Mouse (Mus musculus): ENCODE measurements around the gene Rabgap1l. TPM values are rescaled to one million over a fixed set of nuclear protein-coding genes. Genes with fewer than 3 reads are reported as not detected.
"Not testable (repeated sequence)": the region's sequence is repeated elsewhere in the genome, so short reads cannot be mapped to it uniquely, and the experiment has no call there.

The Rabgap1l gene
- total RNA-seq, 2 experiments from 2014 or later: 124 to 126 TPM

DNA sequence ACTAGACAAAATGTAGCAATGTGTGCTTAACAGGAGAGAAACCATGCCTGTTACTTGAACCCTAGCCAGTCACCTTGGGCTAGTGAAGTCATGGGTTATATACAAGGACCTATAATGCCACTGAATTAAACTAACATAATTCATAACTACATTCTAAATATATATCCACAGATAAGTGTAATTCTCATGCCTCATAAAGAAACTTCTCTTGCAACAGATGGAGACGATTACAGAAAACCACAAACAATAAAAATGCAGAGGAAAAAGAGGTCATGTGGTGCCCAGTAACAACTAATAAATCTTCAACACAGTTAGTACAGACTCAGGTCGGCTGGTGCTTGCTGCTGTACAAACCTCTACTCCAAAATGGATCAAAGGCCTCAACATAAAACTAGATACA, 174.8 kb downstream of the Rabgap1l start:
- ATAC-seq (replicated peaks; ENCODE audit: low FRiP score, poor library complexity, severe bottlenecking): no peak

DNA sequence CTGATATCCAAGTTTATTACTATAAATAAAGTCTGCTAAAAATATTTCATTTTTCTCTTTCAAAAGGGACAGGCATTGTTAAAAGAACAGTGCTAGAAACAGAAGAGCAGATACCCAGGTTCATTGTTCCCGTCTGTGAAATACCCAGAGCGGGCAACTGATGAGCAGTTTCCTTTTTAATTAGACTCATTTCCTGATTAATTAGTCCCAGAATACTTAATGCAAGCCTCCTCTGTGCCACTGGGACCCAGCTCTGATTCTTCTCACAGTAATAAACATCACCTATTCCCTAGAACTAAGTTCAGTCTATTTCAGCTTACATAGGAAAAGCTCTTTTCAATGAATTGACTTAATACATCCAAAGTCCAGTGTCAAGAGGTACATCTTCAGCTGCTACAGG, 186.6 kb downstream of the Rabgap1l start:
- ATAC-seq (replicated peaks; ENCODE audit: low FRiP score, poor library complexity, severe bottlenecking): no peak

DNA sequence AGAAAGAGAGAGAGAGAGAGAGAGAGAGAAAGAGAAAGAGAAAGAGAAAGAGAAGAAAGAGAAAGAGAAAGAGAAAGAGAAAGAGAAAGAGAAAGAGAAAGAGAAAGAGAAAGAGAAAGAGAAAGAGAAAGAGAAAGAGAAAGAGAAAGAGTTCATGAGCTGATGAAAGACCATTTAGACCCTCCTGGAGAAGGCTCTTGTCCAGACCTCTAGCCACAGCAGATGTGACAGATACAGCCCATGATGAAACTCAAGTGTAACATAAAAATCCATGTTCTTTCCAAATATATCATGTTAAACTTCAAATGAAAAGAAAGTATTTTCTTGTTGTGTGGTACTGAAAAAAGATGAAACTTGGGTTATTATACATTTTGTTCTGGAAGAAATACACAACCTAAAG, 189.7 kb downstream of the Rabgap1l start:
- not testable (repeated sequence) for ATAC-seq (replicated peaks; ENCODE audit: low FRiP score, poor library complexity, severe bottlenecking)

DNA sequence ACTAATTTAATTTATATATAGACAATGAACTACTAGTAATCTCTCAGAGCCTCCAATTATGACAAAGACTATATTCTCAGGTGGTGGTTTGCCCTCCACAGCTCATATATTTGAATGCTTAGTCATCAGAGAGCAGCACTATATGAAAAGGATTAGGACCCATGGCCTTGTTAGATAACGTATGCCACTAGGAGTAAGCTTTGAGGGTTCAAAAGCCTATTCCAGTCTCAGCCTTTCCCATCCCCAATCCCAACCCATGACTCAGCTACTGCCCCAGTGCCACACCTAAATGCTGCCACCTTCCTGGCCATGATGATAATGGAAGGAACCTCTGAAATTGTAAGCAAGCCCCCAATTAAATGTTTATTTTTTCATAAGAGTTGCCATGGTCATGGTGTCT, 195.6 kb downstream of the Rabgap1l start:
- no peak for ATAC-seq (replicated peaks; ENCODE audit: low FRiP score, poor library complexity, severe bottlenecking)

DNA sequence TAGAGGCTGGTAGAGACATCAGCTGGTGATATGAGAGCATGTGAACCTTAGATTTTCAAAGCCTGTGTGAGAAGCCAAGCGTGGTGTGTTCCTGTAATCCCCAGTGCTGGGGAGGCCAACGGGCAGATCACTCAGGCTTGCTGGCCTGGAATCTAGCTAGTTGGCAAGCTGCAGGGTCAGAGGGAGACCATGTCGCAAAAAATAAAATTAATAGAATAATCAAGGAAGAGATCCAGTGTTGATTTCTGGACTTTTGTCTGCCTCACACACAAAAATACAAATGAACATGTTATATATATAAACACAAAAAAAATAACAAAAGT, 196.1 kb downstream of the Rabgap1l start:
- ATAC-seq (replicated peaks; ENCODE audit: low FRiP score, poor library complexity, severe bottlenecking): no peak

DNA sequence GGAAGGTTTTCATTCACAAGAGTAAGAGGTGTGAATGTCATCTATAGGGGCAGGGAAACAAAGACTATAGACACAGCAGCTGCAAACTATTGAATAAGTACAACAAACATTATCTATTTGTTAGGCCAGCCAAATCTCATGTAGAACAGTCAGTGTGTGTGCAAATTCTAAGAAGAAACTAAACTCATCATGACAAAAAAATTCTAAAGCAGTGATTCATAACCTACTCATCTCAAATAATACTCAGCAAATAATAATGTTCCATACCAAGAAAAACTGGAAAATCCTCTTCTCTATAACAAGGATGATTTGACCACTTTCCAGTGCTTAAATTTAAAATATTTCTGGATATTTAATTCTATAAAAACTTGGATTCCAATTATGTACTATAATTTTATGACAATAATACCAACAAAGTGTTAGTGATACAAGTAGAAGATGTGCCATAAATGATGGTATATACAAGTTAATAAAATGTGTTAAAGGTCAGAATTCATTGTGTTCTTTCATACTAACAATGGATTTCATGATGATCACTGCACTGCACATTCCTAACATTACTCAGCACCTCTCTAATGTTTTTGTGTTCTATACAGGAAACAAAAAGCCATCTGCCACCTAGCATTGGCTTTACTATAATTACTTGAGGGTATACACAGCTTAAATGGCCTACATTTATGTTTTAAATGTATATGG, 196.6 kb downstream of the Rabgap1l start:
- ATAC-seq (replicated peaks; ENCODE audit: low FRiP score, poor library complexity, severe bottlenecking): no peak

DNA sequence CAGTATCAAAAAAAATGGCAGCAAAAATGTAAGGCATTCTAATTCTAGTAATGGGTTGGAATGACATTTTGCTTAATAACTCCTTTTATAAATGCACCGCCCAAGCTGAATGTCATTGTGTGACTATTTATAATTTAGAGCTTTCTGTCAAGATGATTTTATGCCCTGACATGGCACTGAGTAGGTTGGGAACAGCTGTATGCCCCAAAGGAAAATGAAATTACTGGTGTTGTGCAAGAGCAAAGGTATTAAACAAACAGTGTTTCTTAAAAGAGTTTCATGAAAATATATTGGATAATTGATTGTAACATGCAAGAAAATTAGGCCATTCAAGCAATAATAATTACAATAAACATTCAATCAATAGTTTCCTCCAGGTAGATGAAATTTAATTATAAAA, 198.4 kb downstream of the Rabgap1l start:
- ATAC-seq (replicated peaks; ENCODE audit: low FRiP score, poor library complexity, severe bottlenecking): no peak

DNA sequence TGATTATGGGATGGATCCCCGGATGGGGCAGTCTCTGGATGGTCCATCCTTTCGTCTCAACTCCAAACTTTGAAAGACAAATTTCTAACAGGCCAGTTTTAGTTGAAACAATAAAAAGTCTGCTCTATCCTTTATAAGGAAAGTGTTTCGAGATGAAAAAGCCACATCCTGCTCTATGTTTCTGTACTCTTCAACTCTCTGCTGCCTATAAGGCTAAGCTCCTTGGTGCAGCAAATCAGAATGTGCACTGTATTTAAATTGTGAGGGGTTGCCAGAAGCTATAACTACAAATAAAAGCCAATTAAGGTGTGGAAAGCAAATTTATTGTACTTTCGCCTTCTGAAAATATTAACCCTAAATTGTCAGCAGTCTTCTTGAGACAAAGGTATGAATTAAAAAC, 198.9 kb downstream of the Rabgap1l start:
- no peak for ATAC-seq (replicated peaks; ENCODE audit: low FRiP score, poor library complexity, severe bottlenecking)

DNA sequence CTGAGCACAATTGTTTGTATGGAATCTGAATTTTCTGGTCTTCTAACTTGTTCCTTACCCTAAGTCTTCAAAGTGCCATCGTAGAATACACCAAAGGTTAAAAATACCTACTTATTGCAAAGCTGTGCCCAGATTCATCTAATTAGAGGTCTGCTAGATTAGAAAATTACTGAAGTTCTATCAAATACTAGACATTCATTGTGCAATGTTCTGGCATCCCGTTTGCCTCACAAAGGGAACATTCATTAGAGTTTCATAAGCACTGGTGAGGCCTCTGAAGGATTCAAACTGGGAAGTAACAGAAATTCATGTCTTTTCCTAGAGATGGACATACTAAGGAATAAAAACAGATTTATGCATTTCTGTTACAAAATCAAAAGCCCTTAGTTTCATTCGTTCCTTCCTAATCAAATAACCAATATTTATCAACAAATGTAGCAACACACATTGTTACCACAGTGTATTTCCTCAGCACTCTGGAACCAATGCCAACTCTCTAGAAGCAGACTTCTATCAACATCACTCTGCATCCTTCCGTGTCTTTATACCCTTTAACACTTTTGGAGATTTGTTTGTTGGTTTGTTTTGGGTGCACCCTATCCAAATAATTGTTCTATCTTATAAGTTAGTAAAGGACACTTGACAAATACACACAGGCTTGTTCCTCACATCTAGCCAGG, 204.0 kb downstream of the Rabgap1l start:
- ATAC-seq (replicated peaks; ENCODE audit: low FRiP score, poor library complexity, severe bottlenecking): no peak

GRCm38 (mm10) chr1:160579309-160580233, 213.4 kb downstream of the Rabgap1l start:
- no peak for ATAC-seq (replicated peaks; ENCODE audit: low FRiP score, poor library complexity, severe bottlenecking)

GRCm38 (mm10) chr1:160576124-160576523, 216.9 kb downstream of the Rabgap1l start:
- ATAC-seq (replicated peaks; ENCODE audit: low FRiP score, poor library complexity, severe bottlenecking): no peak

GRCm38 (mm10) chr1:160574039-160574438, 219.0 kb downstream of the Rabgap1l start:
- no peak for ATAC-seq (replicated peaks; ENCODE audit: low FRiP score, poor library complexity, severe bottlenecking)

GRCm38 (mm10) chr1:160566458-160566857, 226.6 kb downstream of the Rabgap1l start:
- ATAC-seq (replicated peaks; ENCODE audit: low FRiP score, poor library complexity, severe bottlenecking): no peak

- peak; percentile 71; the same call in 1 of the 2 replicates for ATAC-seq (replicated peaks; ENCODE audit: low FRiP score, poor library complexity, severe bottlenecking)
Measured at GRCm38 (mm10) chr1:160561381-160561780, 231.6 kb downstream of the Rabgap1l start.

DNA sequence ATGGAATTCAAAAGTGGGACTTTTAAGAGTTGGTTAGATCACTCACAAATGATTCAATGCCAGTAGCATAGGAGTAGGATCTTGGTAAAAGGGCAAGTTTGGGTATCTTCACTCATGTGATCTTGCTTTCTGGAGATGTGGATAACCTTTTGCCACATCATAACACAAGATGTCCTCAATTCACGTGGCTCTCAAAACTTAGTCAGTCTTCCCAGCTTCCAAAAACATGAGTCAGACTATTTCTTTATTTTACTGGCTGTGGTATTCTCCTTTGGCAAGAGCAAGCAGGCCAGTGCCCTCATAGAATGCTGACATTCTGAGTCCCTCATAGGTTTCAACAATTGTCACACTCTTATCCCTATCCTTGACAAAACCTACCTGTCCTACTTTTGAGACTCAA, 242.4 kb downstream of the Rabgap1l start:
- ATAC-seq (replicated peaks; ENCODE audit: low FRiP score, poor library complexity, severe bottlenecking): no peak

DNA sequence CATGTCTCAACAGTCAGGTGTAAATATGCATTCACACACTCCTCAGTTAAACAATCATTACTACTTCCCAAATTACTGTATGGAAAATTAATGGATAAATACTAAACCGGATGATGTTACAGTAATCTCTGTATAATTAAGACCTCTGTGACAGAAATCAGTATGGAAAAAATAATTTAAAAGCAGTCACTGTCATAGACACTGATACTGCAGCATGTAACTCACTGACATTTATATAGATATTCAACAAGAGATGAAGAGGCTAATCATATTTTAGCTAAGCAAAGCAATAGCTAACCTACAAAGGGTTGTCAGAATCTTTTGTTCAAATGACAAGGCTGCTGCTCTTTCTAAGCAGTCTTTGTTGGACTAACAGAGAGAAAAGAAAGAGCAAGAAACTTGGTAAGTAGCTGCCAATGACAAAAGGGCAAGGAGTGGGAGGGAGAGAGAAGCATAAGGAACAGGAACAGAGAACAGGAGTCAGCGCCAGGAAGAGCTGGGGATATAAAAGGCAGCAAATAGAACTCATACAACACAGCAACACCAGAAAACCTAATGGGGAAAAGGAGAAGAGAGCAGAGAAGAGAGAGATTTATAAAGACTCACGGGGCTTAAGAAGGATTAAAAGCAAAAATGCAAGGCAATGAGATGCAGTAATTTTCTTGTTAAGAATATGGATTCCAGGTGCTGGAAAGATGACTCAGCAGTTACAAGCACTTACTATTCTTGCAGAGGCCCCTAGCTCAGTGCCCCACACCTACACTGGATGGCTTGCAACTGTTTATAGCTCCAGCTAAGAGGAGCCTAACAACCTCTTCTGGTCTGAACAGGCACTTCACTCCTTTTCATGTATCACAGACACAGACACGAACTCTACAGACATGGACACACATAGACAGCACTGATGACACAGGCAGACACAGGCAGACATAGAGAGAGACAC, 244.8 kb downstream of the Rabgap1l start:
- ATAC-seq (replicated peaks; ENCODE audit: low FRiP score, poor library complexity, severe bottlenecking): no peak

GRCm38 (mm10) chr1:160535649-160536048, 257.4 kb downstream of the Rabgap1l start:
- ATAC-seq (replicated peaks; ENCODE audit: low FRiP score, poor library complexity, severe bottlenecking): no peak

DNA sequence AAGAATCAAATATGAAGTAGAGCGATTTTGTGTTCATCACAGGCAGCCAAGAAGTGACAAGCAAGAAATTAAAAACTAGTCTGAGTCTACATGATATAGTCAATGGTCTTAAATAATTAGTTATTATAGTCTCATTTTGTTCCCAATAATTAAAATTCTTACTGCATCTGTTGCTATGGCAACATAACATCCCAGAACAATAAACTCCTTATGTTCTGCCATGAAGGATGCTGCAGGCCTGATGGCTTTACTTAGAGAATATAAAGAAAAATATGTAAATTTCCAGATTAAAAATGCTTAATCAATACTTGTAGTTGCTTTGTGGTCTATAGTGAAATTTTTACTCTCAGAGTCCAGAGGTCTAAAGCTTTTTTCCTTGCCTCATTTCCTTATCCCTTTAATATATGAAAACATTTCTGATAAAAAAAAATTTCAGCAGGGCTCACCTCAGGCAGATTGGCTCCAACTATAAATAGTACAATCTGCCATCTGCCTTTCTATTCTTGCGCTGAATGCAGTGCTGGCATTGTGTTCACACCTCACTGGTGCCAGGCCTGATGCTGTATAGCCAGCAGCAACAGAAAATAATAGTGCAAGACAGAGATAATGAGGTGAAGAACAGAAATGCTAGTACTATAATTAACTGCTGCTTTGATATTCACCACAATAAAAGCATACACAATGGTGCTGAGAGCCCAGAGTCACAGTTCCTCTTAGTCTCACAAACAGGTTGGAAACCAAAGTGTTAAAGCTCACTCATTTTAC, 258.3 kb downstream of the Rabgap1l start:
- no peak for ATAC-seq (replicated peaks; ENCODE audit: low FRiP score, poor library complexity, severe bottlenecking)
